ENCODE assay signal across 8 mouse cellular contexts in genomic region chr11:106486866-106487732, GRCm38 (mm10). TPM values are rescaled to one million over a fixed set of nuclear protein-coding genes. Genes with fewer than 3 reads are reported as not detected.
DNase-seq lines count a peak whose midpoint lies in the region; ATAC-seq and TF ChIP-seq lines count a peak whose summit lies in the region.

No protein-coding gene starts in this region.

- DNase-seq in heart, adult 2 months = peak in 1 of 2 experiments; percentile 81
- no peak for DNase-seq in heart, adult 11 months
- DNase-seq in embryonic facial prominence, embryonic 14.5 days (ENCODE audit: low spot score) = no peak
- DNase-seq in heart, postnatal 4 days = peak; percentile 72

- 0 out of 2 replicates have a peak, but pooled peaks cover 2% of the 10 kb centered on the region for H3K36me3 ChIP-seq in heart, adult 2 months (ENCODE audit: control insufficient read depth, insufficient read depth, low read length)
- no peaks in the 10 kb centered on the region for H3K36me3 ChIP-seq in ES-Bruce4 (ENCODE audit: control insufficient read depth, insufficient read depth, low read length, poor library complexity, severe bottlenecking)
- H3K36me3 ChIP-seq in embryonic facial prominence, embryonic 14.5 days (ENCODE audit: control insufficient read depth, insufficient read depth, low read length) = no peaks in the 10 kb centered on the region
- no peaks in the 10 kb centered on the region for H3K36me3 ChIP-seq in limb, embryonic 15.5 days
- no peaks in the 10 kb centered on the region for H3K36me3 ChIP-seq in myocyte (ENCODE audit: control insufficient read depth, insufficient read depth)

- under 1% methylated on average over 86 of the region's 86 CpGs for WGBS in heart, adult 2 months
- under 1% methylated on average over 30 of the region's 86 CpGs for WGBS in embryonic facial prominence, embryonic 14.5 days
- WGBS in limb, embryonic 15.5 days = under 1% methylated on average over 78 of the region's 86 CpGs

- H3K4me2 ChIP-seq in embryonic facial prominence, embryonic 14.5 days (ENCODE audit: low read depth, low read length) = peak overlapping the region; percentile 85
- H3K4me2 ChIP-seq in limb, embryonic 15.5 days = peak overlapping the region; percentile 78
- peak overlapping the region; percentile 74 for H3K4me2 ChIP-seq in myocyte (ENCODE audit: low read depth)

- peak overlapping the region; percentile 91 for H3K27ac ChIP-seq in heart, adult 2 months
- H3K27ac ChIP-seq in ES-Bruce4 (ENCODE audit: insufficient read depth, low read length) = no peak overlapping the region
- peak overlapping the region; percentile 79 for H3K27ac ChIP-seq in embryonic facial prominence, embryonic 14.5 days (replicated peaks; ENCODE audit: low read depth, low read length)
- H3K27ac ChIP-seq in limb, embryonic 15.5 days = peak overlapping the region; percentile 84

- peak overlapping the region; percentile 96 for H3ac ChIP-seq in myocyte (ENCODE audit: control insufficient read depth, insufficient read length)

- intact Hi-C loops in heart, adult 2 months (cut with DNase I) = no loop called here

- peak; percentile 35 for TF ChIP-seq CTCF in heart, adult 2 months (IDR thresholded peaks at IDR 0.05)
- no peak for TF ChIP-seq CTCF in ES-Bruce4 (IDR thresholded peaks at IDR 0.05; ENCODE audit: low read depth, low read length)

- peak overlapping the region; percentile 99 for H3K4me3 ChIP-seq in heart, adult 2 months
- H3K4me3 ChIP-seq in ES-Bruce4 (ENCODE audit: low read depth, low read length) (peak overlapping the region; percentile 63), myocyte (peak overlapping the region; percentile 61)
- peak overlapping the region; percentile 97 for H3K4me3 ChIP-seq in embryonic facial prominence, embryonic 14.5 days (ENCODE audit: low read depth, low read length)
- peak overlapping the region; percentile 98 for H3K4me3 ChIP-seq in limb, embryonic 15.5 days

- H3K27me3 ChIP-seq in heart, adult 2 months (ENCODE audit: control insufficient read depth, insufficient read depth, low read length) = no peaks in the 10 kb centered on the region
- H3K27me3 ChIP-seq in ES-Bruce4 (ENCODE audit: control insufficient read depth, insufficient read depth, low read length, poor library complexity, severe bottlenecking) = no peaks in the 10 kb centered on the region; the same call in 1 of the 2 replicates
- H3K27me3 ChIP-seq in embryonic facial prominence, embryonic 14.5 days (replicated peaks; ENCODE audit: control insufficient read depth, insufficient read depth, low read length) = no peaks in the 10 kb centered on the region
- no peaks in the 10 kb centered on the region for H3K27me3 ChIP-seq in limb, embryonic 15.5 days
- no peaks in the 10 kb centered on the region for H3K27me3 ChIP-seq in myocyte (ENCODE audit: control insufficient read depth, insufficient read depth, insufficient read length)

- TF ChIP-seq EP300 in heart, adult 2 months (IDR thresholded peaks at IDR 0.05; ENCODE audit: insufficient read depth, low read depth, low read length) = no peak
- no peak for TF ChIP-seq EP300 in ES-Bruce4 (IDR thresholded peaks at IDR 0.05; ENCODE audit: insufficient read depth, low read depth, low read length)

- H3K9ac ChIP-seq in heart, adult 2 months (ENCODE audit: low read depth, low read length) = peak overlapping the region; percentile 94
- H3K9ac ChIP-seq in ES-Bruce4 (ENCODE audit: low read depth, poor library complexity, severe bottlenecking) = peak overlapping the region; percentile 89
- H3K9ac ChIP-seq in embryonic facial prominence, embryonic 14.5 days (ENCODE audit: low read depth, low read length) = peak overlapping the region; percentile 82
- H3K9ac ChIP-seq in limb, embryonic 15.5 days = peak overlapping the region; percentile 91

- no peaks in the 10 kb centered on the region for H3K9me3 ChIP-seq in ES-Bruce4 (replicated peaks; ENCODE audit: control insufficient read depth, insufficient read depth, low read length, poor library complexity, severe bottlenecking)
- no peaks in the 10 kb centered on the region for H3K9me3 ChIP-seq in embryonic facial prominence, embryonic 14.5 days (ENCODE audit: control insufficient read depth, low read length)
- H3K9me3 ChIP-seq in limb, embryonic 15.5 days = no peaks in the 10 kb centered on the region

- 0 out of 2 replicates have a peak, but pooled peaks cover 5% of the 10 kb centered on the region for H3K79me2 ChIP-seq in heart, adult 2 months (replicated peaks; ENCODE audit: control insufficient read depth, insufficient read depth, low read length)
- H3K79me2 ChIP-seq in myocyte (ENCODE audit: control insufficient read depth, insufficient read depth) = peaks cover 48% of the 10 kb centered on the region

- peak; percentile 88 for ATAC-seq in embryonic facial prominence, embryonic 14.5 days (ENCODE audit: low read depth)
- ATAC-seq in limb, embryonic 15.5 days (ENCODE audit: insufficient number of reproducible peaks, low FRiP score, low TSS enrichment, low read depth) = peak; percentile 77
- ATAC-seq in monocyte, adult 5-6 weeks (replicated peaks; ENCODE audit: insufficient number of reproducible peaks, low FRiP score, low TSS enrichment, poor library complexity, severe bottlenecking) = no peak

- no peaks in the 10 kb centered on the region; the same call in 1 of the 2 replicates for H3K4me1 ChIP-seq in heart, adult 2 months (ENCODE audit: control insufficient read depth, insufficient read depth, low read length)
- peaks cover 2% of the 10 kb centered on the region for H3K4me1 ChIP-seq in ES-Bruce4 (ENCODE audit: control insufficient read depth, insufficient read depth, low read length)
- H3K4me1 ChIP-seq in embryonic facial prominence, embryonic 14.5 days (ENCODE audit: control insufficient read depth, insufficient read depth, low read length) = peaks cover 7% of the 10 kb centered on the region; the same call in 1 of the 2 replicates
- H3K4me1 ChIP-seq in limb, embryonic 15.5 days = peaks cover 8% of the 10 kb centered on the region

- no peak for TF ChIP-seq POLR2A in heart, adult 2 months (IDR thresholded peaks at IDR 0.05; ENCODE audit: insufficient read depth, low read depth, low read length)
- TF ChIP-seq POLR2A in ES-Bruce4 (IDR thresholded peaks at IDR 0.05; ENCODE audit: insufficient read depth, low read length) (no peak), myocyte (IDR thresholded peaks at IDR 0.05; ENCODE audit: insufficient read length, low read depth) (no peak)

TF ChIP-seq in myocyte, 11 proteins besides CTCF, POLR2A, EP300 and RAD21:
- TF ChIP-seq MYOD1 (IDR thresholded peaks at IDR 0.05; ENCODE audit: control insufficient read depth in 1 of 3, insufficient read length in 2 of 3, low read depth in 2 of 3) (peak in 1 of 3 experiments; percentile 4), POLR2AphosphoS2 (IDR thresholded peaks at IDR 0.05; ENCODE audit: insufficient read length, low read depth) (no peak)

RNA-seq across cellular contexts. Expression of gene Ern1, which starts 0.6 kb away (rescaled TPM):
- total RNA-seq in heart, adult 2 months (2021) = 10 to 100 TPM; 10.2 to 13.9 TPM
- 6.4 and 9.8 TPM in 2 replicates for polyA plus RNA-seq in heart, adult 2 months (2012; rRNA removed)
- polyA plus RNA-seq in ES-Bruce4 (2011; ENCODE audit: insufficient read depth, insufficient read length, low read depth, missing spikeins) (9.4 and 10.1 TPM in 2 replicates), myocyte (2012; fragmentation: generic; extraction: Trizol) (20.4 TPM)
- polyA plus RNA-seq in embryonic facial prominence, embryonic 14.5 days (2014; fragmentation: Nextera tagmentation; extraction: Ambion mirVana) = 5.9 and 7.0 TPM in 2 replicates
- 1 to 10 TPM; 8.7 to 9.8 TPM for total RNA-seq in heart, postnatal 4 days (2021)
- polyA plus RNA-seq in limb, embryonic 15.5 days (2015; fragmentation: Nextera tagmentation; extraction: Ambion mirVana) = 5.9 and 6.6 TPM in 2 replicates
- total RNA-seq in monocyte, adult 5-6 weeks (2017) = 27.8 to 71.5 TPM (median 30.5 TPM) in 3 replicates
